Mouse (Mus musculus) right cerebral cortex, postnatal 10 days (tissue): ENCODE measurements at regions not wholly inside any gene's neighbourhood (a gene's known extent, or its start where the extent isn't known, plus 50 kb on each side); places are given as distances from the start of the nearest gene placed in this dataset.

Source experiments
- DNase-seq, 2 experiments: peaks; one replicate each; pipeline ENCODE4 v3.0.0; 2021; ENCODE audit warnings: low spot score in 2 of 2

- DNase-seq, result no peak
Measured at GRCm38 (mm10) chr2:50642198-50642597, 345.6 kb upstream of the Mmadhc start.

GRCm38 (mm10) chr2:50635896-50636295 is 339.3 kb upstream of the Mmadhc start:
- DNase-seq, result no peak

DNA sequence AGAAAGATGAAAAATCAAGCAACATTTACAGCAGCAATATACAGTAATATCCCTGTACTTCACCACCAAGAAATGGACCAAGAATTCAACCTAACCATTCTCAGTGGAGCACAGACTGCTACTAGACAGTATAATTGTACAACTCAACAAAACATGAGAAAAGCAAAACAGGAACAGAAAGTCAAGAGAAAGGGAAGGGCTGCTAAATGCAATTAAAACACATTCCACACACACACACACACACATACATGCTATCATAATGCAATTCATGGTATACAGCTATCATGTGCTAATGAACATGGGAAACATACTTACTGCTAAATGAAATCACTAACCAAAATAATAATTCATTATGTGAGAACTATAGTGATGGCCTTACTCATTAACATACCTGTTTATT is 335.2 kb upstream of the Mmadhc start:
- no peak for DNase-seq

DNA sequence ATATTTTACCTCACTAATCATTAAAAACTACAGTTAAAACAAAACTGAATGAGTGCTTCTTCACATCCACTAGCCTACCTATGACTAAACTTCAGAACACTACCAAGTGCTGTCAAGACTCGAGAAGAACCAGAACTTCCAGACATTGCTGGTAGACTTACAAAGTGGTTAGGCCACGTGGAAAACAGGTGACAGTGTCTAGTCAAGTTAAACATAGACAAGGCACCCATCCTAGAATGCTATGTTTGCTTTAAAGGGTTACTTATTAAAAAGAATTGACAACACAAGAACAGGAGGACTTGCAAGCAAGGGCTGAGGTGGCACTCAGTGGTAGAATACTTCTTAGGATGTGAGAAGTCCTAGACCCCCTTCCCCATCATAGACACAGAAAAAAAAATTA is 330.9 kb upstream of the Mmadhc start:
- DNase-seq, result no peak

DNA sequence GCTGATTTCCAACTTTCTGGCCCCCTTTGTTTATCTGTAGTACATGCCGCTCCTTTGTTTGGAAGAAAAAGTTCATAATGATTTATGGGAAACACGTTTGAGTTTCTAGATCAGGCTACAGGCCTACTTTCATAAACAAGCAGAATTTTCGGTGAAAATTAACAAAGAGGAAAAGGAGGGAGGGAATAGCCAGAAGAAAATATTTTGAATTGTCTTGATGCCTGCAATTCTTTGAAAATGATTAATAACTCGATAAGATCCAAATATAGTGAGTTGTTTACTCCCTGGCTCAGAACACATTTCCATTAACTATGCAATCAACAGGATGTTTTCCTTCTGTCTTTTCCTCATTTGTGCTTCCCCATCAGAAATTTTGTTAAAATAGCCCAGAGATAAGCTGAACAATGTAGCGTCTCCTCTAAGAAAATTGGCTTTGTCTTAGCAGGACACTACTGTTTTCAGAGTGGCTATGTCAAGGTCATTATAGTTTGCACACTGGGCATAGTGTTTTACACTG is 328.7 kb upstream of the Mmadhc start:
- DNase-seq, result no peak

- DNase-seq, result no peak
Measured at GRCm38 (mm10) chr2:50609086-50609485, 312.5 kb upstream of the Mmadhc start.

- DNase-seq, result no peak
Measured at GRCm38 (mm10) chr2:50589195-50589594, 292.6 kb upstream of the Mmadhc start.

GRCm38 (mm10) chr2:50588652-50589051 is 292.1 kb upstream of the Mmadhc start:
- DNase-seq, result no peak

GRCm38 (mm10) chr2:50586321-50587050 is 289.9 kb upstream of the Mmadhc start:
- no peak for DNase-seq

DNA sequence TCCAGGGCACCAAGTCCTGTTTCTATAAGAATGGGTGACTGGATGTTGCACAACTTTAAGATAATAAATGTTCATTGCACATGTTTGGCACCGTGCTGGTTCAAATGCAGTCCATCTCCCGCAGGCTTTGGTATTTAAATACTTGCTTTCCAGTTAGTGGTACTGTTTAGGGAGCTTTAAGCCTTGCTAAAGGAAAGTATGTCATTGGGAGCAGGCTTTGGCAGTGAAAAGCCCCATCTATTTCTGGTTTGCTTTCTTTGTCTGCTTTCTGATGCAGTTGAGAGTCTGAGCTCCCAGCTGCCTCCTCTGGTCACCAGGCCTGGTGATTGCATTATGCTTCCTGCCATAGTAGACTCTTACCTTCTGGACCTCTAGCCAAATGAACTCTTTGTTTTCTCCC is 283.0 kb upstream of the Mmadhc start:
- peak; percentile 22 to 33 for DNase-seq

GRCm38 (mm10) chr2:50578278-50579043 is 281.9 kb upstream of the Mmadhc start:
- DNase-seq, result no peak

DNA sequence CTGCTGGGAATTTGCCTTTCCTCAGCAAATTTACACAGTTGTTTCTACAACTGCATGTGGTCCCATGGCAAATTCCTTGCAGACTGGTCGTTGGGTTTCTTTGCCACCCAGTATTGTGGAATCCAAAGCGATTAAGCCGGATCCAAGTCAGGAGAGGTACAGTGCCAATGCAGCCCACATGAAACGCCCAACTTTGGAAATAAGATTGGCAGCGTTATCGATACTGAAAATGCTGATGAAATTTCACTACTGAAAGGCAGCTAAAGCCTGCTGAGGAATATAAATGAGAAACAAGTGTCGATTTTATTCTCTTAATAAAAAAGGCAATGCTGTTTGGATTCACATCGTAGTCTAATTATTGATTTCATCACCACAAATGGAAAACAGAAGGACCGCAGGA is 281.1 kb upstream of the Mmadhc start:
- no peak for DNase-seq

DNA sequence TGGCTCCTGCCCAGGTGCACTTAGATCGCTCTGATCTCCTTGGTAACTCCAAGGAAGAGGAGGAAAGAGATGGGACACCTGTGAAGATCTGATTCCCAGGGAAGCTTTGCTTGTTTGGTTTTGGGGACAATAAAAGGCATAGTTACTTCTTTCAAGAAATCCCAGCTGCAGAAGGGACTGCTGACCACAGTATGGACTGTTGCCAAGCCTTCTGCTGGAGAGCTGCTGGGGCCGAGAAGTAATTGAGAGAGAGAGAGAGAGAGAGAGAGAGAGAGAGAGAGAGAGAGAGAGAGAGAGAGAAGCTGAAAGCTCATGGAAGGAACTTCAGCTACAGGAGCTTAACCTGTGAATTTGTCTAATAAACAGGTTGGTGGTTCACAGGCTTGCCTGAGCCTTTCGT is 276.9 kb upstream of the Mmadhc start:
- DNase-seq, result no peak

GRCm38 (mm10) chr2:50571021-50571420 is 274.4 kb upstream of the Mmadhc start:
- no peak for DNase-seq

DNA sequence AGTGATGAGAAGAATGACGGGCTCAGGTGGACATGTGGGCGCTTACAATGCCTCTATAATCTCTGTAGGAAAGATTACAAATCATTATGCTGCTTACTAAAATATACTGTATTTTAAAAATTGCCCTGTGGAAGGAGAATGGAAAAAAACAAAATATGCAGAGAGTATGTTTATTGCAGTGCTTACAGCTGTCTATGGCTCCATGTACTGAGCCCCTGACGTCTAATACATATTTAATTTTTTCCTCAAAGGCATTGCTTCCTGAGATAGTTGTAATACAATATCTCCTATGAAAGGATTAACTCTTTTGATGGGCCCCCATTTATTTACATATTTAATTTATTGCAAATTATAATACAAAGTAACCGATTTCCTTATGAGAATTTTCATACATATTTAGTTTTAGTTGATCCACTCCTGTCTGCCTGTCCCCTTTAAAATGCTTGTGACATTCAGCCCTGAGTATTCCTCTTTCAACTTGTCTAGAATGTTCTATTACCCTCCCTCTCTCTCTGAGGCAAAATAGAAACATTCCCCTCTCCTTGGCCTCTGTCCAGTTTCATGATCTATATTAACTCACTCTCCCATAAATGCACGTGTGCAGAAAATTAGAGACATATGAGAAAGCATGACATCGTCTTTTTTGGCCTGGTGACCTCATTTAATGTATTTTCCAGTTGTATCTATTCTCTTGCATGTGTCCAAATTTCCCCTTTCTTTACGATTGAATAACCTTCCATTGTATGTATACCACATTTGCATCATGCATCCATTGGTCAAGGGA is 273.1 kb upstream of the Mmadhc start:
- DNase-seq, result no peak

GRCm38 (mm10) chr2:50568777-50569501 is 272.3 kb upstream of the Mmadhc start:
- peak in 1 of 2 experiments; percentile 71 for DNase-seq

DNA sequence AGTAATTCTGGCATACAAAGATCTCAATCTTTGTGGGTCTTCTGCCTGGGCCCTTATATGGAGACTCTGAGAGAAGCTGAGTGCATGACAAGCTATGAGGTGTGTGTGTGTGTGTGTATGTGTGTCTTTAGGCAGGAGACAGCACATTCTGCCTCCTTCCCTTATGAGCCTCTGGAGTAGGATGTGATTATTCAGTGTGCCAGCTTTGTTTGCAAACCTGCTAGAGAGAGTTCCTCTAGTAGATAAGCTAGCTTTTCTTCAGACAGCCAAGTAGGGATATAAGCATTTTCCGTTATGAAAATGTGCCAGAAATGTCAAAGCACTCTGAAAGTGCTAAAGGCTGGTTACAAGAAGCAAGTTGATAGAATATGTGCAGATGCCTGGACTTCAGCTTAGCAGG is 270.9 kb upstream of the Mmadhc start:
- DNase-seq, result no peak

DNA sequence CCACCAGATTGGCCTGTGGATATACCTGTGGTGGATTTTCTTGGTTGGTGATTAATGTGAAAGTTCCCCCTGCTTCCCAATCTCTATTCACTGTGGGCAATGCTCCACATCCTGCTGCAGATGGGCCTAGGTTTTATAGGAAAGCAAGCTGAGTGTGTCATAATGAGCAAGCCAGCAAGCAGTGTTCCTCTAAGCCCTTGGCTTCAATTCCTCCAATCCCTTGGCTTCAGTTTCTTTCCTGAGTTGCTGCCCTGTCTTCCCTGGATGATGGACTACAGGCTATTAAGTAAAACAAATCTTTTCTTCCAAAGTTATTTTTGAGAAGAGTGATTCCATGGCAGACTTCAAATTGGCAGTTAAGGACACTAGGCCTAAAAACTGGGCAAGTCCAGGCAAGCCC is 257.4 kb upstream of the Mmadhc start:
- DNase-seq, result no peak

GRCm38 (mm10) chr2:50552437-50552836 is 255.8 kb upstream of the Mmadhc start:
- DNase-seq, result no peak

- no peak for DNase-seq
Measured at GRCm38 (mm10) chr2:50549871-50550270, 253.3 kb upstream of the Mmadhc start.

DNA sequence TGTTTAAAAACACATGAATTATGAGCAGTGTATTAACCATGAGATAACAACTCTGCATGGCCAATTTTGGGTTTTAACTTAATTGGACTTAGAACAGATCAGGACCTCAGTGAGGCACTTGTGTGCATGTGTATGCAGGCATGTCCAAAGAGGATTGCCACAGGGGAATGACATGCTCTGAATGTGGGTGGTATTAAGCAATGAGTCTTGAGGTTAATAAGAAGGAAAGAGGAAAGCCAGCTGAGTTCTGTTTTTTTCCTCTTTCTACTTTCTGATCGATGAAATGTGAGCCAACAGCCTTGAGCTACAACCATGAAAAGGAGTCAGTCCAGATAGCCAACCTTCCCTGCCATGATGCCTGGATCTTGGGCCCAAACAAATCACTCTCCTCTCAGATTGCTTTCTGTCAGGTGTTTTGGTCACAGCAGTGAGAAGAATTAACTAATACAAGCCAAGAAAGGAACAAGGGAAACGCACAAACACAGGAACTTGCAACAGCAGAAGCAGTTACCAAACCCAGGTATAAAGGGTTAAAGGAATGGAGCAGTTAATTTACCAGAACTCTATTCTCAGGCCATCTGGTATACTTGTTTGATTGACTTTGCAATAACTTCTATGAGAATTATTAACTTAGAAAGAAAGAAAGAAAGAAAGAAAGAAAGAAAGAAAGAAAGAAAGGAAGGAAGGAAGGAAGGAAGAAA is 243.3 kb upstream of the Mmadhc start:
- no peak for DNase-seq
